Mouse (Mus musculus) Patski (cell line): Measurements from ENCODE around the gene Vstm2a. TPM values are rescaled to one million over a fixed set of nuclear protein-coding genes. Genes with fewer than 3 reads are reported as not detected.

Experiments used
- ATAC-seq: fragments of 100-300 bp; one replicate; pipeline ENCODE4 v1.8.0; 2021
- CTCF ChIA-PET: fragments of 350-600 bp; sonication (Branson Sonifier 250); formaldehyde crosslinking; loops from one replicate; lab custom pipeline; 2022; ENCODE audit warnings: inconsistent platforms; lab: Charles Lee
- POLR2A ChIA-PET: fragments of 350-600 bp; sonication (Branson Sonifier 250); formaldehyde crosslinking; loops from one replicate; lab custom pipeline; 2022; ENCODE audit warnings: antibody characterized with exemption, inconsistent platforms; lab: Charles Lee
- DNase-seq: peaks from one replicate; pipeline ENCODE4 v3.0.0-alpha.2; 2011; ENCODE audit warnings: low read depth, low spot score
- H3K27me3 ChIP-seq: fragments of 371-371 bp; one replicate; pipeline ENCODE4 v1.5.1; 2021
- CTCF ChIP-seq: fragments of 100-300 bp; IDR thresholded peaks from one replicate; pipeline ENCODE4 v1.5.1; 2021
- in situ Hi-C: fragments of 300-500 bp; cut with MboI; formaldehyde crosslinking; loops from 3 replicates; pipeline ENCODE4 v1.11.1; 2018; ENCODE audit warnings: low pct_unique_long_range_greater_than_20kb, mixed read lengths
- polyA plus RNA-seq: library from polyadenylated mRNA; unstranded; gene quantifications from one replicate; pipeline ENCODE4 v1.2.3, GENCODE M21; 2021

The Vstm2a gene
- polyA plus RNA-seq, 1 experiment from 2014 or later: not detected

DNA sequence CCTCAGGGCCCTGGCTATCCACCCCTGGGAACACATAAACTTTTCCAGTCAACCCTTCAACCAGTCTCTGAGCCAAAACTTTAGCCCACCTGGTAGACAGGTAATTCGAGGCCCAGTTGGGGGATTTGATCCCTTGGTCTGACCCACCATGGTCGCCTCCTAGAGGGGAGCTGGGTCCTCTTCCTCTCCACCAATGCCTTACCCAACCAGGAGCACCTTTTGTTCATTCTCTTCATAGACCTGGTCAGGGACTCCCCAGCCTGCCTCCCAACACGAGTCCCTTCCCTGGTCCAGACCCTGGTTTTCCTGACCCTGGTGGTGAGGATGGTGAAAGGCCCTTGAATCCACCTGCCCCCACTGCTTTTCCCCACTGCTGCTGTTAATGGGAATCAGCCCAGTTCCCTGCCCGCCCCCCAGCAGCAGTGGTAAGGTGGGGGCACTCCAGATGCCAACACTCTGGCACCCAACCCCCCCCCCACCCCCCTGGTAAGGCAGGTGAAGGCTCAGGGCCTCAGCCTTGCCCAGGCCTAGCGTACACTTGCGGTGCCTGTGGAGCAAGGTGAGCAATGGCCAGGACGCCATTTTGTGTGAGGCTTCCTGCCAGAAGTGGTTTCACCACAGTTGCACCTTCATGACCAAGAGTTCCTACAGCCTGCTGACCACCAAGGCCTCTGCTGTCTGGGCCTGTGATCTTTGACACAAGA is 182.2 kb downstream of the Vstm2a start:
- CTCF ChIA-PET: no interaction called here
- no peak for ATAC-seq

More for the DNA sequence above, 182.2 kb downstream of the Vstm2a start:
- H3K27me3 ChIP-seq: no peaks in the 10 kb centered on the region
- DNase-seq: no peak
- in situ Hi-C loops: no loop called here
- no peak for TF ChIP-seq CTCF
- POLR2A ChIA-PET: no interaction called here
